Mouse (Mus musculus) layer of hippocampus, adult 9-10 months (tissue): ENCODE results near the gene Map3k4.

Source experiments
- DNase-seq: peaks from one replicate; pipeline ENCODE4 v3.0.0; 2022; ENCODE audit warnings: low spot score

The Map3k4 gene

GRCm38 (mm10) chr17:12318663-12319201 lies at the start of gene Map3k4:
Gene Map3k4, minus strand, starts transcription at chr17:12318796.
- DNase-seq: peak; percentile 74

- peak; percentile 41 for DNase-seq
Measured at GRCm38 (mm10) chr17:12367373-12367930, 48.9 kb upstream of the Map3k4 start.

- DNase-seq: peak; percentile 43
Measured at GRCm38 (mm10) chr17:12364426-12364735, 45.8 kb upstream of the Map3k4 start.

GRCm38 (mm10) chr17:12363601-12364425 lies 45.2 kb upstream of the Map3k4 start:
- DNase-seq: no peak

GRCm38 (mm10) chr17:12359876-12360275 lies 41.3 kb upstream of the Map3k4 start:
- DNase-seq: no peak

GRCm38 (mm10) chr17:12352781-12353180 lies 34.2 kb upstream of the Map3k4 start:
- no peak for DNase-seq

GRCm38 (mm10) chr17:12351564-12351963 lies 33.0 kb upstream of the Map3k4 start:
- no peak for DNase-seq

- DNase-seq: no peak
Measured at GRCm38 (mm10) chr17:12347462-12347861, 28.9 kb upstream of the Map3k4 start.

GRCm38 (mm10) chr17:12343702-12344376 lies 25.2 kb upstream of the Map3k4 start:
- no peak for DNase-seq

- no peak for DNase-seq
Measured at GRCm38 (mm10) chr17:12337156-12337555, 18.6 kb upstream of the Map3k4 start.

GRCm38 (mm10) chr17:12336073-12336868 lies 17.7 kb upstream of the Map3k4 start:
- no peak for DNase-seq

- DNase-seq: no peak
Measured at GRCm38 (mm10) chr17:12335115-12335514, 16.5 kb upstream of the Map3k4 start.

- DNase-seq: no peak
Measured at GRCm38 (mm10) chr17:12327847-12328518, 9.4 kb upstream of the Map3k4 start.

GRCm38 (mm10) chr17:12319786-12320185 lies 1.2 kb upstream of the Map3k4 start:
- DNase-seq: no peak

GRCm38 (mm10) chr17:12317954-12318651 lies 493 bp downstream of the Map3k4 start:
- DNase-seq: no peak

GRCm38 (mm10) chr17:12317607-12317953 lies 1.0 kb downstream of the Map3k4 start:
- no peak for DNase-seq

- peak; percentile 52 for DNase-seq
Measured at GRCm38 (mm10) chr17:12316251-12316650, 2.3 kb downstream of the Map3k4 start.

GRCm38 (mm10) chr17:12312248-12312647 lies 6.3 kb downstream of the Map3k4 start:
- no peak for DNase-seq

- no peak for DNase-seq
Measured at GRCm38 (mm10) chr17:12309493-12309892, 9.1 kb downstream of the Map3k4 start.

- DNase-seq: no peak
Measured at GRCm38 (mm10) chr17:12309059-12309458, 9.5 kb downstream of the Map3k4 start.
